Mouse (Mus musculus): ENCODE measurements at regions not wholly inside any gene's neighbourhood (a gene's known extent, or its start where the extent isn't known, plus 50 kb on each side); places are given as distances from the start of the nearest gene placed in this dataset.
"Not testable (repeated sequence)": the region's sequence is repeated elsewhere in the genome, so short reads cannot be mapped to it uniquely, and the experiment has no call there.

DNA sequence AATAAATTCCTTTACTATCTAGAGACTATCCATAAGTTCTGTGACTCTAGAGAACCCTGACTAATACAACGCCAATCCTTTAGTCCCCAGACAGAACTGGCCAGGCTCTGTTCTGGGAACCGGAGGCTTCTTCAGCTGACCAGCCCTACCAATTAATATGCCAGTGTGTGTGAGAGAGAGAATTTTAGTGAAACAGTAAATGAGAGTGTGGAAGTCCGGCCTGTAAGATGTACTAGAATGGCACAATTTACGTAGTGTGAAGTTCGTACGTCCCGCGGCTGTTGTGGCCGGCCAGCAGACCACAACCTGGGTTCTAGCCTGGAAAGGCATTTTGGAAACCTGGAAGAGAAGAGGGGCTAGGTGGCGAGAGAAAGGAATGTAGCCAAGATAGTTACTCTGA, 83.7 kb upstream of the Lemd2 start:
- TF ChIP-seq POLR2A (IDR thresholded peaks at IDR 0.05; ENCODE audit: borderline replicate concordance, low read depth, low read length); CTCF (IDR thresholded peaks at IDR 0.05; ENCODE audit: low read depth, low read length): not testable (repeated sequence)

Measured in bone marrow macrophage, adult 2 months (primary cell).